8 mouse cellular contexts compared by ENCODE assay signal in genomic region chr4:128712136-128712655, GRCm38 (mm10). TPM values are rescaled to one million over a fixed set of nuclear protein-coding genes. Genes with fewer than 3 reads are reported as not detected.
DNase-seq lines count a peak whose midpoint lies in the region; ATAC-seq lines count a peak whose summit lies in the region.

No protein-coding gene starts in this region.

- H3K4me2 ChIP-seq in liver, embryonic 11.5 days = peak overlapping the region; percentile 64
- H3K4me2 ChIP-seq in midbrain, embryonic 12.5 days (replicated peaks) = peak overlapping the region; percentile 53

- no peaks in the 10 kb centered on the region for H3K9me3 ChIP-seq in liver, embryonic 11.5 days (ENCODE audit: control insufficient read depth, low read length)
- H3K9me3 ChIP-seq in hindbrain, embryonic 10.5 days = no peaks in the 10 kb centered on the region
- no peaks in the 10 kb centered on the region for H3K9me3 ChIP-seq in midbrain, embryonic 12.5 days

- H3K4me3 ChIP-seq in liver, embryonic 11.5 days (ENCODE audit: low read depth, low read length) = peak overlapping the region; percentile 39
- peak overlapping the region; percentile 49 for H3K4me3 ChIP-seq in hindbrain, embryonic 10.5 days
- peak overlapping the region; percentile 29 for H3K4me3 ChIP-seq in midbrain, embryonic 12.5 days

- ATAC-seq in liver, embryonic 11.5 days (replicated peaks; ENCODE audit: low FRiP score) = peak; percentile 13; the same call in 1 of the 2 replicates
- ATAC-seq in midbrain, embryonic 12.5 days (ENCODE audit: low FRiP score, low read depth) = no peak

- H3K9ac ChIP-seq in liver, embryonic 11.5 days (ENCODE audit: low read depth, low read length) = peak overlapping the region; percentile 43
- peak overlapping the region; percentile 52 for H3K9ac ChIP-seq in midbrain, embryonic 12.5 days (replicated peaks)

- 53% methylated on average over 13 of the region's 13 CpGs for WGBS in liver, embryonic 11.5 days
- 38% methylated on average over 13 of the region's 13 CpGs for WGBS in hindbrain, embryonic 10.5 days
- 33% methylated on average over 13 of the region's 13 CpGs for WGBS in midbrain, embryonic 12.5 days

- DNase-seq in liver, embryonic 11.5 days (ENCODE audit: low spot score) = no peak
- no peak for DNase-seq in liver
- DNase-seq in cerebellum, adult 18-20 months = peak; percentile 46 to 58
- peak; percentile 37 for DNase-seq in hindbrain, embryonic 10.5 days (ENCODE audit: low spot score)
- DNase-seq in urinary bladder, postnatal 25 days (ENCODE audit: low spot score) = no peak
- no peak for DNase-seq in adrenal gland, adult 8-10 months
- no peak for DNase-seq in gastrocnemius, adult 18-20 months (ENCODE audit: low spot score)

- peaks cover 20% of the 10 kb centered on the region for H3K4me1 ChIP-seq in liver, embryonic 11.5 days (replicated peaks; ENCODE audit: control insufficient read depth, insufficient read depth, low read length)
- H3K4me1 ChIP-seq in hindbrain, embryonic 10.5 days (replicated peaks) = peaks cover 83% of the 10 kb centered on the region
- H3K4me1 ChIP-seq in midbrain, embryonic 12.5 days = peaks cover 75% of the 10 kb centered on the region

- no peak overlapping the region for H3K27ac ChIP-seq in liver, embryonic 11.5 days (ENCODE audit: low read depth, low read length)
- H3K27ac ChIP-seq in hindbrain, embryonic 10.5 days = peak overlapping the region; percentile 86
- H3K27ac ChIP-seq in midbrain, embryonic 12.5 days (replicated peaks) = peak overlapping the region; percentile 46

- no peaks in the 10 kb centered on the region for H3K36me3 ChIP-seq in liver, embryonic 11.5 days (ENCODE audit: control insufficient read depth, insufficient read depth, low read length)
- no peaks in the 10 kb centered on the region for H3K36me3 ChIP-seq in hindbrain, embryonic 10.5 days
- no peaks in the 10 kb centered on the region for H3K36me3 ChIP-seq in midbrain, embryonic 12.5 days

- H3K27me3 ChIP-seq in liver, embryonic 11.5 days (replicated peaks; ENCODE audit: control insufficient read depth, insufficient read depth, low read length) = peaks cover 4% of the 10 kb centered on the region; the same call in 1 of the 2 replicates
- H3K27me3 ChIP-seq in hindbrain, embryonic 10.5 days (ENCODE audit: insufficient read depth, poor library complexity, severe bottlenecking) = peaks cover 28% of the 10 kb centered on the region
- H3K27me3 ChIP-seq in midbrain, embryonic 12.5 days = peaks cover 30% of the 10 kb centered on the region

RNA-seq across cellular contexts. Expression of gene A3galt2, which starts 43.0 kb away (rescaled TPM):
- polyA plus RNA-seq in liver, embryonic 11.5 days (2014; fragmentation: Nextera tagmentation; extraction: Ambion mirVana) = 0.14 TPM in 1 of 2 replicates, not detected in the other
- polyA plus RNA-seq in hindbrain, embryonic 10.5 days (2016; fragmentation: Nextera tagmentation; extraction: Ambion mirVana) = 0.18 and 0.26 TPM in 2 replicates
- 0.56 and 0.59 TPM in 2 replicates for polyA plus RNA-seq in midbrain, embryonic 12.5 days (2016; fragmentation: Nextera tagmentation; extraction: Ambion mirVana)
- under 1 TPM; 0.14 to 0.34 (median 0.15) TPM for total RNA-seq in adrenal gland, adult 8-10 months (2022)
- total RNA-seq in gastrocnemius, adult 18-20 months (2021) = not detected

RNA-seq across cellular contexts. Expression of gene Phc2, which starts 57.7 kb away (rescaled TPM):
- 39.3 and 40.4 TPM in 2 replicates for polyA plus RNA-seq in liver, embryonic 11.5 days (2014; fragmentation: Nextera tagmentation; extraction: Ambion mirVana)
- polyA plus RNA-seq in hindbrain, embryonic 10.5 days (2016; fragmentation: Nextera tagmentation; extraction: Ambion mirVana) = 41.9 and 62.2 TPM in 2 replicates
- 133 and 153 TPM in 2 replicates for polyA plus RNA-seq in midbrain, embryonic 12.5 days (2016; fragmentation: Nextera tagmentation; extraction: Ambion mirVana)
- total RNA-seq in adrenal gland, adult 8-10 months (2022) = 10 to 100 TPM; 73.1 to 83.0 (median 79.9) TPM
- 10 to 100 TPM; 17.6 to 22.9 TPM for total RNA-seq in gastrocnemius, adult 18-20 months (2021)

Comparison
In these comparisons a context has a peak if more than half of its experiments do, and no peak if none do; other contexts are left out.
1. DNase-seq: peak in cerebellum, adult 18-20 months (2 of 2) and hindbrain, embryonic 10.5 days (single experiment); none in liver, embryonic 11.5 days (single experiment), liver (single experiment), urinary bladder, postnatal 25 days (single experiment), adrenal gland, adult 8-10 months (single experiment) and gastrocnemius, adult 18-20 months (single experiment).
2. Peak in every context shown above with its lines, with median percentiles within 50 percentile points of each other: H3K4me3 ChIP-seq.